ENCODE assay signal across 24 mouse cellular contexts in genomic region chr12:84388097-84388496, GRCm38 (mm10). TPM values are rescaled to one million over a fixed set of nuclear protein-coding genes. Genes with fewer than 3 reads are reported as not detected.
A peak's percentile ranks its signal among the peaks of the same experiment; 100 is the strongest.
DNase-seq lines count a peak whose midpoint lies in the region; ATAC-seq and TF ChIP-seq lines count a peak whose summit lies in the region.
"Had no signal": no experiment of that assay in that cellular context is flagged by ENCODE, and none has a peak within 500 bp of the region (broad histone marks: within the 10 kb centered on the region; RNA-seq: fewer than 3 reads in every experiment).

No protein-coding gene starts in this region.

- H3K27ac ChIP-seq in liver, adult 2 months (replicated peaks; ENCODE audit: insufficient read depth, low read depth, low read length), result peak overlapping the region; percentile 13; the same call in 1 of the 2 replicates
- peak overlapping the region; percentile 31 for H3K27ac ChIP-seq in spleen, adult 2 months (ENCODE audit: insufficient read depth, low read length)
- H3K27ac ChIP-seq in stomach, postnatal 0 days (replicated peaks), result no peak overlapping the region
- H3K27ac ChIP-seq: forebrain, embryonic 12.5 days; heart, embryonic 13.5 days; hindbrain, embryonic 14.5 days; liver, embryonic 13.5 days; midbrain, embryonic 12.5 days; stomach, embryonic 15.5 days had no signal

- no peak for ATAC-seq in stomach, postnatal 0 days (ENCODE audit: low FRiP score, low TSS enrichment)

- TF ChIP-seq POLR2A in liver, adult 2 months (IDR thresholded peaks at IDR 0.05; ENCODE audit: extremely low read depth, insufficient read depth, low read length), result no peak
- TF ChIP-seq POLR2A in spleen, adult 2 months (IDR thresholded peaks at IDR 0.05; ENCODE audit: low read depth, low read length), result no peak

- no peak overlapping the region for H3K9ac ChIP-seq in liver, adult 2 months (ENCODE audit: low read depth, low read length)
- H3K9ac ChIP-seq in stomach, postnatal 0 days (ENCODE audit: low read length), result no peak overlapping the region
- H3K9ac ChIP-seq: forebrain, embryonic 12.5 days; heart, embryonic 13.5 days; hindbrain, embryonic 14.5 days; liver, embryonic 13.5 days; midbrain, embryonic 12.5 days; stomach, embryonic 15.5 days had no signal

- no peak for TF ChIP-seq CTCF in liver, adult 2 months (IDR thresholded peaks at IDR 0.05; ENCODE audit: low read depth, low read length)
- TF ChIP-seq CTCF in spleen, adult 2 months (IDR thresholded peaks at IDR 0.05; ENCODE audit: extremely low read depth, insufficient read depth, insufficient read length, insufficient replicate concordance), result no peak
- TF ChIP-seq CTCF in stomach, postnatal 0 days (IDR thresholded peaks at IDR 0.05; ENCODE audit: low read depth), result no peak

- peaks cover 46% of the 10 kb centered on the region for H3K36me3 ChIP-seq in liver, adult 2 months (ENCODE audit: control insufficient read depth, insufficient read depth, low read length)
- peaks cover 11% of the 10 kb centered on the region for H3K36me3 ChIP-seq in spleen, adult 2 months (ENCODE audit: control insufficient read depth, insufficient read depth, low read length)
- no peaks in the 10 kb centered on the region for H3K36me3 ChIP-seq in stomach, postnatal 0 days (ENCODE audit: control insufficient read depth, insufficient read depth, low read length)
- H3K36me3 ChIP-seq: forebrain, embryonic 12.5 days; midbrain, embryonic 12.5 days had no signal

- H3K4me3 ChIP-seq in liver, adult 2 months (ENCODE audit: insufficient read depth, low read depth, low read length), result no peak overlapping the region
- H3K4me3 ChIP-seq in spleen, adult 2 months (ENCODE audit: extremely low read depth, insufficient read depth, insufficient read length), result no peak overlapping the region
- H3K4me3 ChIP-seq in stomach, postnatal 0 days (ENCODE audit: low read depth, low read length), result no peak overlapping the region
- H3K4me3 ChIP-seq: forebrain, embryonic 12.5 days; heart, embryonic 13.5 days; liver, embryonic 13.5 days; midbrain, embryonic 12.5 days; stomach, embryonic 15.5 days had no signal

- no peaks in the 10 kb centered on the region for H3K27me3 ChIP-seq in liver, adult 2 months (ENCODE audit: control insufficient read depth, insufficient read depth, low read length)
- no peaks in the 10 kb centered on the region for H3K27me3 ChIP-seq in spleen, adult 2 months (ENCODE audit: control insufficient read depth, insufficient read depth, low read length)
- no peaks in the 10 kb centered on the region for H3K27me3 ChIP-seq in stomach, postnatal 0 days (ENCODE audit: control insufficient read depth, insufficient read depth, low read length)
- H3K27me3 ChIP-seq: forebrain, embryonic 12.5 days; heart, embryonic 13.5 days; liver, embryonic 13.5 days; midbrain, embryonic 12.5 days; stomach, embryonic 15.5 days had no signal

- H3K9me3 ChIP-seq in stomach, postnatal 0 days (ENCODE audit: control insufficient read depth, low read length), result no peaks in the 10 kb centered on the region
- H3K9me3 ChIP-seq: forebrain, embryonic 12.5 days; heart, embryonic 13.5 days; liver, embryonic 13.5 days; midbrain, embryonic 12.5 days; stomach, embryonic 15.5 days had no signal

- no peaks in the 10 kb centered on the region for H3K79me2 ChIP-seq in liver, adult 2 months (ENCODE audit: control insufficient read depth, insufficient read depth, low read length)

- peak; percentile 81 for DNase-seq in kidney, adult 11 months
- DNase-seq in kidney, postnatal 4 days, result no peak
- DNase-seq in liver, adult 2 months (ENCODE audit: extremely low read depth, low read depth, low spot score), result peak; percentile 58
- no peak for DNase-seq in liver
- DNase-seq in spleen, adult 2 months (ENCODE audit: low read depth in 1 of 2, low spot score in 2 of 2), result peak in 1 of 2 experiments; percentile 27
- DNase-seq in spleen, postnatal 10 days (ENCODE audit: low spot score in 2 of 2), result no peak
- DNase-seq in right cerebral cortex, adult 2 months (ENCODE audit: low spot score in 2 of 2), result no peak
- DNase-seq in stomach, postnatal 0 days (ENCODE audit: low spot score), result no peak
- DNase-seq: adrenal gland, adult 2 months; cerebellum, adult 11-12 months; cerebellum, postnatal 10 days; gastrocnemius, postnatal 25 days; heart, adult 18-20 months; heart, postnatal 36 days; liver, embryonic 13.5 days; right cerebral cortex, postnatal 25 days; spleen, adult 18-20 months; thymus, adult 18-20 months; thymus, postnatal 4 days had no signal

- H3K4me2 ChIP-seq in stomach, postnatal 0 days (replicated peaks; ENCODE audit: low read depth), result no peak overlapping the region
- H3K4me2 ChIP-seq: forebrain, embryonic 12.5 days; heart, embryonic 13.5 days; hindbrain, embryonic 14.5 days; liver, embryonic 13.5 days; midbrain, embryonic 12.5 days; stomach, embryonic 15.5 days had no signal

- H3K4me1 ChIP-seq in liver, adult 2 months (ENCODE audit: control insufficient read depth, insufficient read depth, low read length), result peaks cover 11% of the 10 kb centered on the region
- H3K4me1 ChIP-seq in spleen, adult 2 months (ENCODE audit: control insufficient read depth, insufficient read depth, insufficient read length), result peaks cover 3% of the 10 kb centered on the region
- no peaks in the 10 kb centered on the region; the same call in 1 of the 2 replicates for H3K4me1 ChIP-seq in stomach, postnatal 0 days (replicated peaks; ENCODE audit: control insufficient read depth, insufficient read depth)
- H3K4me1 ChIP-seq: forebrain, embryonic 12.5 days; midbrain, embryonic 12.5 days; stomach, embryonic 15.5 days had no signal

- TF ChIP-seq EP300 in stomach, postnatal 0 days (optimal IDR thresholded peaks at IDR 0.05), result no peak

- 82% methylated on average over 8 of the region's 8 CpGs for WGBS in liver, adult 2 months
- 59% methylated on average over 8 of the region's 8 CpGs for WGBS in spleen, adult 2 months
- 84% methylated on average over 8 of the region's 8 CpGs for WGBS in stomach, postnatal 0 days

RNA-seq across cellular contexts. Expression of gene Entpd5, which starts 20.7 kb away (rescaled TPM):
- total RNA-seq in liver, adult 2 months (2014; rRNA removed), result 157 and 161 TPM in 2 replicates
- 52.6 and 62.7 TPM in 2 replicates for polyA plus RNA-seq in liver, adult 2 months (2012; rRNA removed)
- 4.4 and 4.6 TPM in 2 replicates for polyA plus RNA-seq in spleen, adult 2 months (2012; rRNA removed)
- polyA plus RNA-seq in stomach, postnatal 0 days (2015; fragmentation: Nextera tagmentation; extraction: Ambion mirVana), result 44.8 and 48.8 TPM in 2 replicates

RNA-seq across cellular contexts. Expression of gene Bbof1, which starts 20.8 kb away (rescaled TPM):
- 0.18 and 0.27 TPM in 2 replicates for total RNA-seq in liver, adult 2 months (2014; rRNA removed)
- not detected in 2 replicates for polyA plus RNA-seq in liver, adult 2 months (2012; rRNA removed)
- polyA plus RNA-seq in spleen, adult 2 months (2012; rRNA removed), result 0.05 TPM in 1 of 2 replicates, not detected in the other
- polyA plus RNA-seq in stomach, postnatal 0 days (2015; fragmentation: Nextera tagmentation; extraction: Ambion mirVana), result 0.68 and 0.74 TPM in 2 replicates
- polyA plus RNA-seq: adrenal gland, adult 2 months had no signal

RNA-seq across cellular contexts. Expression of gene Fam161b, which starts 26.5 kb away (rescaled TPM):
- total RNA-seq in liver, adult 2 months (2014; rRNA removed), result 0.09 and 0.13 TPM in 2 replicates
- polyA plus RNA-seq in liver, adult 2 months (2012; rRNA removed), result 0.15 and 0.16 TPM in 2 replicates
- 0.27 and 0.32 TPM in 2 replicates for polyA plus RNA-seq in spleen, adult 2 months (2012; rRNA removed)
- 0.72 and 0.88 TPM in 2 replicates for polyA plus RNA-seq in stomach, postnatal 0 days (2015; fragmentation: Nextera tagmentation; extraction: Ambion mirVana)

RNA-seq across cellular contexts. Expression of gene Coq6, which starts 26.6 kb away (rescaled TPM):
- 21.2 and 23.0 TPM in 2 replicates for total RNA-seq in liver, adult 2 months (2014; rRNA removed)
- polyA plus RNA-seq in liver, adult 2 months (2012; rRNA removed), result 25.1 and 27.8 TPM in 2 replicates
- polyA plus RNA-seq in spleen, adult 2 months (2012; rRNA removed), result 17.5 and 27.8 TPM in 2 replicates
- 27.1 and 27.6 TPM in 2 replicates for polyA plus RNA-seq in stomach, postnatal 0 days (2015; fragmentation: Nextera tagmentation; extraction: Ambion mirVana)

RNA-seq across cellular contexts. Expression of gene Rnf113a2, which starts 28.9 kb away (rescaled TPM):
- 5.0 and 5.9 TPM in 2 replicates for total RNA-seq in liver, adult 2 months (2014; rRNA removed)
- 2.8 TPM in 2 replicates for polyA plus RNA-seq in liver, adult 2 months (2012; rRNA removed)
- 3.3 and 3.6 TPM in 2 replicates for polyA plus RNA-seq in spleen, adult 2 months (2012; rRNA removed)
- polyA plus RNA-seq in stomach, postnatal 0 days (2015; fragmentation: Nextera tagmentation; extraction: Ambion mirVana), result 21.6 and 22.0 TPM in 2 replicates

Comparison
In these comparisons a context has a peak if more than half of its experiments do, and no peak if none do; other contexts are left out.
1. DNase-seq: peak in kidney, adult 11 months (single experiment) and liver, adult 2 months (single experiment); none in kidney, postnatal 4 days (0 of 2), liver (single experiment), spleen, postnatal 10 days (0 of 2), right cerebral cortex, adult 2 months (0 of 2) and stomach, postnatal 0 days (single experiment).